17 mouse cellular contexts compared by ENCODE assay signal in the genomic region with DNA sequence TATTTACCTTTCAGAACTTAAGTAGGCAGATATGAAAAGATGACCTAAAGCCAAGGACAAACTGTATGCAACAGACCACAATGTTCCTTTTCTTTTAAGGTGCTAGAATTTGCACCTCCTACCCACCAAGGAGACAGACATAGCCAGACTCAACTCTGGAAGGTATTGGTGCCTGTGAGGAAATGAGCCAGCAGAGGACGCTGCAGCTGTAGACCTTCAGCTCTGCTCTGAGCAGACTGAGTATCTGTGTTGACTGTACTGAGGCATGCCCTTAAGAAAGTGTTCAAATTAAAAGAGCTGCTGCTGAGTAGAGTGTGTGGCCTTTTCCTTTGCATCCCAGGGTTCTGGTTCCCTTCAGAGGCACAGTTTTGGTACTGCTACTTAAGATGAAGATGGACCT. TPM values are rescaled to one million over a fixed set of nuclear protein-coding genes. Genes with fewer than 3 reads are reported as not detected.
DNase-seq lines count a peak whose midpoint lies in the region; ATAC-seq and TF ChIP-seq lines count a peak whose summit lies in the region.
"Had no signal": no experiment of that assay in that cellular context is flagged by ENCODE, and none has a peak within 500 bp of the region (broad histone marks: within the 10 kb centered on the region; RNA-seq: fewer than 3 reads in every experiment).

No protein-coding gene starts in this region.

- 91% methylated on average over 1 of the region's 1 CpGs for WGBS in kidney, adult 2 months

- no peaks in the 10 kb centered on the region for H3K27me3 ChIP-seq in kidney, adult 2 months (replicated peaks; ENCODE audit: control insufficient read depth, insufficient read depth, low read length)
- H3K27me3 ChIP-seq in Patski = no peaks in the 10 kb centered on the region
- H3K27me3 ChIP-seq: hindbrain, embryonic 13.5 days; kidney, embryonic 15.5 days had no signal

- in situ Hi-C loops in Patski (cut with MboI; ENCODE audit: low pct_unique_long_range_greater_than_20kb) = no loop called here

- CTCF ChIA-PET in Patski (lab: Charles Lee) = no interaction called here

- H3K36me3 ChIP-seq in kidney, adult 2 months (ENCODE audit: control insufficient read depth, insufficient read depth, low read length) = peaks cover 29% of the 10 kb centered on the region

- DNase-seq in kidney, adult 2 months = no peak
- DNase-seq in kidney, adult 9 months = no peak
- DNase-seq in lung, postnatal 25 days (ENCODE audit: low spot score) = peak; percentile 3
- no peak for DNase-seq in lung, adult 18-20 months
- DNase-seq in Patski (ENCODE audit: low read depth, low spot score) = no peak
- DNase-seq in cerebellum, adult 18-20 months = no peak
- DNase-seq in spleen, postnatal 36 days (ENCODE audit: low spot score in 2 of 2) = no peak
- DNase-seq: adrenal gland, postnatal 25 days; cerebellum, adult 9-11 months; gastrocnemius, adult 2 months; kidney, postnatal 4 days; lung, adult 2 months; lung, postnatal 36 days had no signal

- POLR2A ChIA-PET in Patski (lab: Charles Lee) = no interaction called here

- no peak overlapping the region for H3K4me3 ChIP-seq in kidney, adult 2 months (ENCODE audit: insufficient read depth, low read depth, low read length)
- H3K4me3 ChIP-seq: forebrain, embryonic 10.5 days; gastrocnemius, adult 2 months; hindbrain, embryonic 13.5 days; kidney, embryonic 15.5 days had no signal

- no peak for ATAC-seq in Patski
- ATAC-seq: inflammation-experienced regulatory T-cells, adult 6 months had no signal

- 0 out of 2 replicates have a peak, but pooled peaks have one; percentile 4 for TF ChIP-seq CTCF in kidney, adult 2 months (conservative IDR thresholded peaks at IDR 0.05; ENCODE audit: insufficient read depth, insufficient read length, low read depth, low read length)
- peak; percentile 29 for TF ChIP-seq CTCF in Patski (IDR thresholded peaks at IDR 0.05)

- no peak for TF ChIP-seq POLR2A in kidney, adult 2 months (IDR thresholded peaks at IDR 0.05; ENCODE audit: low read depth, low read length)

- no peak overlapping the region for H3K27ac ChIP-seq in kidney, adult 2 months (ENCODE audit: insufficient read depth, low read depth, low read length)
- H3K27ac ChIP-seq: forebrain, embryonic 10.5 days; gastrocnemius, adult 2 months; hindbrain, embryonic 13.5 days; kidney, embryonic 15.5 days had no signal

- no peaks in the 10 kb centered on the region for H3K4me1 ChIP-seq in kidney, adult 2 months (ENCODE audit: control insufficient read depth, insufficient read depth, low read length)
- H3K4me1 ChIP-seq: forebrain, embryonic 10.5 days; hindbrain, embryonic 13.5 days; kidney, embryonic 15.5 days had no signal

RNA-seq across cellular contexts. Expression of gene Nup88, which starts 27.2 kb away (rescaled TPM):
- 23.0 and 23.7 TPM in 2 replicates for polyA plus RNA-seq in kidney, adult 2 months (2012; rRNA removed)
- polyA plus RNA-seq in Patski (2021) = 128 TPM

RNA-seq across cellular contexts. Expression of gene Rpain, which starts 27.4 kb away (rescaled TPM):
- 55.3 and 57.2 TPM in 2 replicates for polyA plus RNA-seq in kidney, adult 2 months (2012; rRNA removed)
- polyA plus RNA-seq in Patski (2021) = 51.8 TPM

RNA-seq across cellular contexts. Expression of gene C1qbp, which starts 40.2 kb away (rescaled TPM):
- polyA plus RNA-seq in kidney, adult 2 months (2012; rRNA removed) = 111 and 138 TPM in 2 replicates
- 248 TPM for polyA plus RNA-seq in Patski (2021)
